Mouse (Mus musculus) heart, adult 2 months (tissue): ENCODE results near the gene Pax6.

ENCODE experiments used
- CTCF ChIP-seq: fragments of 200-600 bp; IDR thresholded peaks from 2 replicates; pipeline ENCODE4 v1.8.1; 2022; ENCODE audit warnings: antibody characterized with exemption, mild to moderate bottlenecking, moderate library complexity
- EP300 ChIP-seq: fragments of 200-500 bp; IDR thresholded peaks from 2 replicates; pipeline ENCODE4 v1.6.1; 2011; ENCODE audit warnings: low read depth, low read length, control low read depth; ENCODE audit not compliant: insufficient read depth
- POLR2A ChIP-seq: fragments of 200-500 bp; IDR thresholded peaks from 2 replicates; pipeline ENCODE4 v1.6.1; 2011; ENCODE audit warnings: mild to moderate bottlenecking, low read depth, low read length, control low read depth; ENCODE audit not compliant: insufficient read depth

- TF ChIP-seq CTCF, result no peak
- no peak for TF ChIP-seq POLR2A
- no peak for TF ChIP-seq EP300
Observed at GRCm38 (mm10) chr2:105680999-105681710, 12.5 kb downstream of the Pax6 start.
